Mouse (Mus musculus): ENCODE measurements around the gene Dmpk. TPM values are rescaled to one million over a fixed set of nuclear protein-coding genes. Genes with fewer than 3 reads are reported as not detected.
A peak's percentile ranks its signal among the peaks of the same experiment; 100 is the strongest.

Gene Dmpk
- polyA plus RNA-seq, 1 experiment from 2014 or later: 42.4 TPM

GRCm38 (mm10) chr7:19124713-19125112, 41.1 kb downstream of the Dmpk start:
- no peak overlapping the region for H3K27ac ChIP-seq (replicated peaks)
- H3K27me3 ChIP-seq: no peaks in the 10 kb centered on the region
- no peak overlapping the region for H3K9ac ChIP-seq
- 89% methylated on average over 6 of the region's 6 CpGs for WGBS
- ATAC-seq (ENCODE audit: insufficient number of reproducible peaks, low FRiP score, low TSS enrichment, low read depth): no peak
- peaks cover 5% of the 10 kb centered on the region; the same call in 1 of the 2 replicates for H3K36me3 ChIP-seq
- H3K9me3 ChIP-seq (replicated peaks): no peaks in the 10 kb centered on the region
- peaks cover 16% of the 10 kb centered on the region for H3K4me1 ChIP-seq
- no peak overlapping the region for H3K4me2 ChIP-seq (replicated peaks)
- no peak overlapping the region for H3K4me3 ChIP-seq (replicated peaks)

- 88% methylated on average over 5 of the region's 5 CpGs for WGBS
- no peak overlapping the region for H3K27ac ChIP-seq (replicated peaks)
- H3K27me3 ChIP-seq: no peaks in the 10 kb centered on the region
- no peak overlapping the region for H3K9ac ChIP-seq
- no peaks in the 10 kb centered on the region for H3K9me3 ChIP-seq (replicated peaks)
- no peak for ATAC-seq (ENCODE audit: insufficient number of reproducible peaks, low FRiP score, low TSS enrichment, low read depth)
- no peak overlapping the region for H3K4me3 ChIP-seq (replicated peaks)
- H3K4me2 ChIP-seq (replicated peaks): no peak overlapping the region
- H3K4me1 ChIP-seq: peaks cover 15% of the 10 kb centered on the region; the same call in 1 of the 2 replicates
- H3K36me3 ChIP-seq: peaks cover 5% of the 10 kb centered on the region; the same call in 1 of the 2 replicates
These were observed 44.1 kb downstream of the Dmpk start for GRCm38 (mm10) chr7:19127744-19128143.

- WGBS: 92% methylated on average over 5 of the region's 5 CpGs
- no peaks in the 10 kb centered on the region for H3K9me3 ChIP-seq (replicated peaks)
- no peak overlapping the region for H3K4me3 ChIP-seq (replicated peaks)
- ATAC-seq (ENCODE audit: insufficient number of reproducible peaks, low FRiP score, low TSS enrichment, low read depth): no peak
- H3K36me3 ChIP-seq: peaks cover 6% of the 10 kb centered on the region; the same call in 1 of the 2 replicates
- H3K27me3 ChIP-seq: no peaks in the 10 kb centered on the region
- no peak overlapping the region for H3K9ac ChIP-seq
- H3K4me2 ChIP-seq (replicated peaks): no peak overlapping the region
- no peak overlapping the region for H3K27ac ChIP-seq (replicated peaks)
- H3K4me1 ChIP-seq: peaks cover 15% of the 10 kb centered on the region; the same call in 1 of the 2 replicates
These were observed 45.7 kb downstream of the Dmpk start for GRCm38 (mm10) chr7:19129396-19129795.

- Histone ChIP-seq H3K4me3 (replicated peaks) (peak overlapping the region; percentile 49), H3K4me2 (replicated peaks) (peak overlapping the region; percentile 64), H3K4me1 (peaks cover 15% of the 10 kb centered on the region; the same call in 1 of the 2 replicates), H3K9ac (peak overlapping the region; percentile 31; the same call in 1 of the 2 replicates), H3K9me3 (replicated peaks) (no peaks in the 10 kb centered on the region), H3K36me3 (peaks cover 17% of the 10 kb centered on the region), H3K27me3 (no peaks in the 10 kb centered on the region), H3K27ac (replicated peaks) (peak overlapping the region; percentile 89)
- 21% methylated on average over 4 of the region's 4 CpGs for WGBS
- ATAC-seq (ENCODE audit: insufficient number of reproducible peaks, low FRiP score, low TSS enrichment, low read depth): no peak
These were observed 47.0 kb downstream of the Dmpk start for GRCm38 (mm10) chr7:19130657-19131056.

- Histone ChIP-seq H3K36me3 (peaks cover 25% of the 10 kb centered on the region), H3K9ac (peak overlapping the region; percentile 31; the same call in 1 of the 2 replicates), H3K27me3 (no peaks in the 10 kb centered on the region), H3K4me2 (replicated peaks) (peak overlapping the region; percentile 64), H3K4me1 (peaks cover 15% of the 10 kb centered on the region; the same call in 1 of the 2 replicates), H3K9me3 (replicated peaks) (no peaks in the 10 kb centered on the region), H3K4me3 (replicated peaks) (peak overlapping the region; percentile 49), H3K27ac (replicated peaks) (peak overlapping the region; percentile 89)
- ATAC-seq (ENCODE audit: insufficient number of reproducible peaks, low FRiP score, low TSS enrichment, low read depth): peak; percentile 99
- under 1% methylated on average over 39 of the region's 39 CpGs for WGBS
These were observed 47.7 kb downstream of the Dmpk start for GRCm38 (mm10) chr7:19131324-19131848.

- Histone ChIP-seq H3K4me1 (peaks cover 6% of the 10 kb centered on the region; the same call in 1 of the 2 replicates), H3K27me3 (no peaks in the 10 kb centered on the region), H3K27ac (replicated peaks) (no peak overlapping the region), H3K4me2 (replicated peaks) (no peak overlapping the region), H3K9me3 (replicated peaks) (no peaks in the 10 kb centered on the region), H3K9ac (no peak overlapping the region), H3K36me3 (peaks cover 67% of the 10 kb centered on the region), H3K4me3 (replicated peaks) (no peak overlapping the region)
- no peak for ATAC-seq (ENCODE audit: insufficient number of reproducible peaks, low FRiP score, low TSS enrichment, low read depth)
- 95% methylated on average over 13 of the region's 13 CpGs for WGBS
These were observed 52.5 kb downstream of the Dmpk start for GRCm38 (mm10) chr7:19136168-19136567.

GRCm38 (mm10) chr7:19136673-19137334, 53.2 kb downstream of the Dmpk start:
- Histone ChIP-seq H3K4me3 (replicated peaks) (no peak overlapping the region), H3K9me3 (replicated peaks) (no peaks in the 10 kb centered on the region), H3K4me2 (replicated peaks) (no peak overlapping the region), H3K4me1 (peaks cover 4% of the 10 kb centered on the region; the same call in 1 of the 2 replicates), H3K27ac (replicated peaks) (no peak overlapping the region), H3K27me3 (no peaks in the 10 kb centered on the region), H3K9ac (no peak overlapping the region), H3K36me3 (peaks cover 68% of the 10 kb centered on the region)
- WGBS: 85% methylated on average over 38 of the region's 38 CpGs
- ATAC-seq (ENCODE audit: insufficient number of reproducible peaks, low FRiP score, low TSS enrichment, low read depth): no peak

GRCm38 (mm10) chr7:19137380-19137779, 53.7 kb downstream of the Dmpk start:
- H3K9ac ChIP-seq: no peak overlapping the region
- H3K4me3 ChIP-seq (replicated peaks): no peak overlapping the region
- H3K4me1 ChIP-seq: no peaks in the 10 kb centered on the region
- peaks cover 68% of the 10 kb centered on the region for H3K36me3 ChIP-seq
- ATAC-seq (ENCODE audit: insufficient number of reproducible peaks, low FRiP score, low TSS enrichment, low read depth): no peak
- WGBS: 38% methylated on average over 5 of the region's 5 CpGs
- H3K4me2 ChIP-seq (replicated peaks): no peak overlapping the region
- no peaks in the 10 kb centered on the region for H3K9me3 ChIP-seq (replicated peaks)
- no peaks in the 10 kb centered on the region for H3K27me3 ChIP-seq
- H3K27ac ChIP-seq (replicated peaks): no peak overlapping the region

Small RNA genes within 50 kb of the gene (microRNA-seq; reads per million reads assigned to microRNA genes)
- not detected for gene Mir3100 (ENCODE audit: borderline number of aligned reads)

Other genes starting within 250 kb of the Dmpk start
- gene Mill2, start 243.9 kb upstream of the Dmpk start, polyA plus RNA-seq (2015; fragmentation: Nextera tagmentation; extraction: Ambion mirVana): 1.0 and 1.1 TPM in 2 replicates
- gene Pglyrp1, start 212.5 kb upstream of the Dmpk start, polyA plus RNA-seq (2015; fragmentation: Nextera tagmentation; extraction: Ambion mirVana): 9.7 and 16.3 TPM in 2 replicates
- 31.8 and 40.3 TPM in 2 replicates for gene Ccdc61, start 173.4 kb upstream of the Dmpk start, polyA plus RNA-seq (2015; fragmentation: Nextera tagmentation; extraction: Ambion mirVana)
- 0.56 and 0.60 TPM in 2 replicates for gene Nova2, start 158.0 kb upstream of the Dmpk start, polyA plus RNA-seq (2015; fragmentation: Nextera tagmentation; extraction: Ambion mirVana)
- not detected in 2 replicates for gene Nanos2, start 96.4 kb upstream of the Dmpk start, polyA plus RNA-seq (2015; fragmentation: Nextera tagmentation; extraction: Ambion mirVana)
- 5.9 and 6.3 TPM in 2 replicates for gene Mypop, start 92.6 kb upstream of the Dmpk start, polyA plus RNA-seq (2015; fragmentation: Nextera tagmentation; extraction: Ambion mirVana)
- 31.1 and 32.2 TPM in 2 replicates for gene Irf2bp1, start 79.8 kb upstream of the Dmpk start, polyA plus RNA-seq (2015; fragmentation: Nextera tagmentation; extraction: Ambion mirVana)
- gene Foxa3, start 60.3 kb upstream of the Dmpk start, polyA plus RNA-seq (2015; fragmentation: Nextera tagmentation; extraction: Ambion mirVana): 0.58 and 1.3 TPM in 2 replicates
- gene Sympk, start 59.5 kb upstream of the Dmpk start, polyA plus RNA-seq (2015; fragmentation: Nextera tagmentation; extraction: Ambion mirVana): 35.3 and 36.8 TPM in 2 replicates
- gene Rsph6a, start 29.2 kb upstream of the Dmpk start, polyA plus RNA-seq (2015; fragmentation: Nextera tagmentation; extraction: Ambion mirVana): not detected in 2 replicates
- 18.7 and 20.1 TPM in 2 replicates for gene Dmwd, start 7.6 kb upstream of the Dmpk start, polyA plus RNA-seq (2015; fragmentation: Nextera tagmentation; extraction: Ambion mirVana)
- gene Six5, start 10.7 kb downstream of the Dmpk start, polyA plus RNA-seq (2015; fragmentation: Nextera tagmentation; extraction: Ambion mirVana): 12.7 and 14.7 TPM in 2 replicates
- 1.9 and 2.3 TPM in 2 replicates for gene Gm4969, start 34.5 kb downstream of the Dmpk start, polyA plus RNA-seq (2015; fragmentation: Nextera tagmentation; extraction: Ambion mirVana)
- 14.7 and 16.3 TPM in 2 replicates for gene Fbxo46, start 36.0 kb downstream of the Dmpk start, polyA plus RNA-seq (2015; fragmentation: Nextera tagmentation; extraction: Ambion mirVana)
- 13.9 and 15.1 TPM in 2 replicates for gene Qpctl, start 65.4 kb downstream of the Dmpk start, polyA plus RNA-seq (2015; fragmentation: Nextera tagmentation; extraction: Ambion mirVana)
- 139 and 140 TPM in 2 replicates for gene Snrpd2, start 65.9 kb downstream of the Dmpk start, polyA plus RNA-seq (2015; fragmentation: Nextera tagmentation; extraction: Ambion mirVana)
- gene Gipr, start 82.3 kb downstream of the Dmpk start, polyA plus RNA-seq (2015; fragmentation: Nextera tagmentation; extraction: Ambion mirVana): 0.68 and 1.1 TPM in 2 replicates
- gene Eml2, start 92.6 kb downstream of the Dmpk start, polyA plus RNA-seq (2015; fragmentation: Nextera tagmentation; extraction: Ambion mirVana): 10.4 and 12.8 TPM in 2 replicates
- 1.7 and 1.9 TPM in 2 replicates for gene Gpr4, start 128.7 kb downstream of the Dmpk start, polyA plus RNA-seq (2015; fragmentation: Nextera tagmentation; extraction: Ambion mirVana)
- 30.8 and 32.5 TPM in 2 replicates for gene Opa3, start 144.5 kb downstream of the Dmpk start, polyA plus RNA-seq (2015; fragmentation: Nextera tagmentation; extraction: Ambion mirVana)
- gene Vasp, start 188.0 kb downstream of the Dmpk start, polyA plus RNA-seq (2015; fragmentation: Nextera tagmentation; extraction: Ambion mirVana): 85.2 TPM in 2 replicates
- 0.14 and 0.41 TPM in 2 replicates for gene Ppm1n, start 196.2 kb downstream of the Dmpk start, polyA plus RNA-seq (2015; fragmentation: Nextera tagmentation; extraction: Ambion mirVana)
- 39.2 and 41.9 TPM in 2 replicates for gene Rtn2, start 198.8 kb downstream of the Dmpk start, polyA plus RNA-seq (2015; fragmentation: Nextera tagmentation; extraction: Ambion mirVana)
- 0.21 and 0.69 TPM in 2 replicates for gene Fosb, start 226.2 kb downstream of the Dmpk start, polyA plus RNA-seq (2015; fragmentation: Nextera tagmentation; extraction: Ambion mirVana)

All from embryonic facial prominence, embryonic 15.5 days (tissue).